Mouse (Mus musculus) retina, postnatal 1 day (tissue): ENCODE measurements around the gene Lman1l.

Experiments used
- DNase-seq: peaks from one replicate; pipeline ENCODE4 v3.0.0-alpha.2; 2012

Gene Lman1l

GRCm38 (mm10) chr9:57644944-57645893 is 24.6 kb upstream of the Lman1l start:
- DNase-seq = peak; percentile 94

DNA sequence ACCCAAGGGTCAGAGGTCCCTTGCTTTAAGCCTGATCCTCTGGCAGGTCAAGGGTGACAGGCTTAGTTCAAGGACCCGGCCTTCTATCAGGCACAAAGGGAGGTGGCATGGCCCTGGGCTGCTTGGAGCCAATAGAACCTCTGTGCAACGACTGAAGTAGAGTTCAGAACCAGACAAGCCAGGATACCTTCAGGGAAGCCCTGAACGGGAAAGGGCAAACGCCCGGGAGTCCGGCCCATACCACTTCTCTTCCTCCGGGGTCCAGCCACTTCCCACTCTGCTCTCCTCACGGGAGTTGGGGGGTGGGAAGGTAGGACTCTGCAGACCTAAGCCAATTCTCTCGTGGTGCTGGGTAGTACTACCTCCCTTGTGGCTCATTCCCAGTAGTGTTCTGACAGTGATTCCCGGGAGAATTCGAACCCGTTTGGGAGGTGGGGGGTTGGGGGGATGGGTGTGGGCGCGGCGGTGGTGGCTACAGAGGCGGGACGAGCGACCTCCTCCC is 23.9 kb upstream of the Lman1l start:
- no peak for DNase-seq

DNA sequence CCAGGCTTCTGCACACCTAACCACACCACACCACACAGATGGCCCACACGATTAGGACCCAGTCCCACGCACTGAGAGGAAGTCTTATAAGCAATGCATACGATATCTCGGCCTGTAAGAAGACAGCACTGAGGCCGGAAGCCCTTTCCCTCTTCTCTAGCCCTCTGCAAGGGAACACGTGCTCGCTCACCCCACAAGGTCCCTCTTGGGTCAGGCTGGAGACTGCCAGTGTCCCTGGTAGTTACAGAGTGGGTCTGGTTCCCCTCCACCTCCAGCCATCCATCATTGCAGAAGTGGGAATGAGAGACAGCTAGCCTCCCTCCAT is 23.2 kb upstream of the Lman1l start:
- DNase-seq = no peak

DNA sequence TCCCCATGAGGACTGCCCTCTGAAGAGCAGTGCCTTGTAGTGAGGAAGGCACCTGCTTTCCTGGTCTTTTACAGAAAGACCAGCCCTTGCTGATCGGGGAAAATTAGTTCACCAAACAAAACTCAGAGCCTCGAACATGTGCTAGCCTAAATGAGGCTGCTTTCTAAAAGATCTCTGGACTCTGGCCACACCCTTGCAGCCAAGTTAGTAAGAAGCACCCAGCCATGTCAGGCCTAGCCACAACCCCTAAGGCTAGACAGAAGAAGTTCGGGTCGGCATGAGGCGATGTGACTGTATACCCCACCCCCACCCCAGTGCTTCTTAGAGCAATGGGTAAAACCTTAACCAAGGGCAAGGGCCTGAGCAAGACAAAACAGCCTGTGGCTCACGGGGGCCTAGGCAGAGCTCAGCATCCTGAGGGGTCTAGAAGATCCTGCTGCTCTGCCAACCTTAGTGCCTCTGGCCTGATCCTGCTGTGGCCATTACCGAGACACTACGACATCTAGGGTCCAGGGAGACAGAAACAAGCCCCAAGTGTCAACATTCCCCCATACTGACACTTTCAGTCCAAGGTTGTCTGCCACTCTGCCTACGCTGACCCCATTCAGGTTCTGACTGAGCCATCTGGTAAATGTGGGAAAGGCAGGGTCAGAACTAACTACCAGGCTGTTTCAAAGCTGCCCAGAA is 22.7 kb upstream of the Lman1l start:
- DNase-seq = no peak

DNA sequence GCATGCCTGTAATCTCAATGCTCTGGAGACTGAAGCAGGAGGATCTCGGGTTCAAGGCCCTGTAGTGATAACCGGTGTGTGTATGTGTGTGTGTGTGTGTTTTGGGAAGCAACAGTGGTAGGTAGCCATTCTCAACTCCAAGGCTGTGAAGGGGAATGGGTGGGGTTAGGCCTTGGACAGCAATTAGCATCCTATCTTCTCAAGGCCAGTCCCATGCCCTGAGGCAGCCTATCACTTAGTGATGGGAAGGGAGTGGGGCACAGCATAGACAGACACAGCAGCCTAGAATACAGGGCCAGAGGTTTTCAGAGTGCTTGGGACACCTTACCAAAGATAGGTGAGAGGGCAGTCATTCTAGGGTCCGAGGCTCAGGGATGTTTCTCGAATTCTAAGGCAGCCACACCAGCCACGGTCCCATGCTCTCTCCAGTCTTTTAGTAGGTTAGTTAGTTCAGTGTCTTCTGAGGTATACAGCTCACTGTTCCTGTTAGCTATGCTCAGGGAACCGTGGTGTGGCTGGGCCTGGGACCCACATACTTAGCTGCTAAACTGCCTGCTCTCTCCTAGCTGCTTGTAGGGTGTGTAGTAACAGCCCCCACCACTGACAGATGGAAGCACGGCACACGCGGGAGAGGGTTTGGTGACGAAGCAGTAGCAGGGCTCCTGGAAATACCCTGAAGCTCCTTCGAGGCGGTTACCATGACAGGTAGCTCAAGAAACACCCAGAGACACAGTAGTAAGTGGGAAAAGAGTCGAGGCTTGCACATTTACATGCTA is 21.4 kb upstream of the Lman1l start:
- no peak for DNase-seq

DNA sequence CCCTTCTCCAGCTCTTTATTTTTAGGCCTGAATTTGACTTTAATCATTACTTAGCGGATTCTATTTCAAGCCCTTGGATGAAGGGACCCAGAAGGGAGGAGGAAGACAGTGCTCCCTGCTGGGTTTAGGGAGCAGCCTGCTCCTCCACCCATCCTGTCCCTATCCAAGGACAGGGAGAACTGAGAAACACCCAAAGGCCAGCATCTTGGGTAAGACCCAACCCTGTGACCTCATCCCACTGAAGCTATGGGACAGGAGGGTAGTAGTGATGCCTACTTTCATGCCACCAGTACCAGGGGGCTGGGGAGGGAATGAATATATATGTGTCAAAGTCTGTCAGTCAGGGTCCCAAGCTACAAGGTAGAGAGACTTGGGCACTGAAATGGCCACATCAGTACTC is 20.4 kb upstream of the Lman1l start:
- DNase-seq = no peak

DNA sequence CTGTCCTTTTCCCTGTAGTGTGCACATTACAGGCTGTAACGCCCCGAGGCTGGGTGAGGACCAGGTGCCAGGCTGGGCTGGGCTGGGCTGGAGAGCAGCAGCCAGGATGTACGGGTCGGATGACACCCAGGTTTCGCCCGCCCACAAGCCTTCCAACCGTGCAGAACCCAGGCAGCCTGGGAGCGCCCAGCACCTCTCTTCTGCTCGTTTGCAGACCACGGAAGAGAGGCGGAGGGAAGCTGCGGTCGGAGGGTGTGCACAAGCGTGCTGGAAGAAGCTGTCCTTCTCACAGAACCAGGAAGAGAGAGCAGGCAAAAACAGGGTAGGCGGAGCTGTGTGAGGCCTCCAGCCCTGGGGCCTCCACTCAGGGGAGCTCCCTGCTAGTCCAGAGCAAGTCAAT is 19.8 kb upstream of the Lman1l start:
- no peak for DNase-seq

GRCm38 (mm10) chr9:57639661-57640328 is 19.2 kb upstream of the Lman1l start:
- no peak for DNase-seq

DNA sequence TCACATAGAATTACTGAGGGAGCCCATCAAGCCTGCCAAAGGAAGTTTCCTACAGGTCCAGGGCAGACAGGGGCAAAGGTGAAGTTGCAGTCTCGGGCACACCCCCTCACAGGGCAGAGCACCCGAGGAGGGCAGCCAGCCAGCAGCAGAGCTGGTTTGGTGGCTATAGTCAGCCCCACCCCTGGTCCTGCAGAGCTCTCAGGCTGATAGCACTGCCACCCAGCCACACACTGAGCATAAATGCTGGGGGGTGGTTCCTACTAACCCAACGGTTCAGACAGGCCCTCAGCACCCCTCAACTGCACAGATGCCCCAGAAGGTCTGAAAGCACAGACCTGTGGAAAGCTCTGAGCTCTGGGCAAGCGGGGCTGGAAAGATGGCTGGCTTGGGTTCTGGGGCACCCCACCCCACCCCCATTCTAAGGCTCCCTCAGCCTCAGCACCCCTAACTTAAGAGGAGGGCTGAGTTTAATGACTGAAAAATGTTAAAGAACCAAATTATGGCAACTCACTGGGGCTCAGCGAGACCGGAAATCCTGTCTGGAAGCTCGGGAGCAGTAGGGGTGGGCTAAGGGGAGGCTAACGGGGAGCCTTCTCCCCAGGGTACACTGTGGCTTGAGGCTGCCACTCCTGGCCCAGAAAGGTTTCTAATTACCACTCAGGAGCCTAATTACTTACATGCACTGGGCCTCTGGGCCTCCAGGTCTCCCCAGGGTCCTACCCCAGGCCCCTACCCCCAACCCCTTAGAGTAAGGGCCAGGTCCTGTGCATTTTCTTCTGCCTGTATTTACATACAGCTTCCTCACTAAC is 18.3 kb upstream of the Lman1l start:
- DNase-seq = no peak

- peak; percentile 75 for DNase-seq
Observed at GRCm38 (mm10) chr9:57637741-57638322, 17.3 kb upstream of the Lman1l start.

DNA sequence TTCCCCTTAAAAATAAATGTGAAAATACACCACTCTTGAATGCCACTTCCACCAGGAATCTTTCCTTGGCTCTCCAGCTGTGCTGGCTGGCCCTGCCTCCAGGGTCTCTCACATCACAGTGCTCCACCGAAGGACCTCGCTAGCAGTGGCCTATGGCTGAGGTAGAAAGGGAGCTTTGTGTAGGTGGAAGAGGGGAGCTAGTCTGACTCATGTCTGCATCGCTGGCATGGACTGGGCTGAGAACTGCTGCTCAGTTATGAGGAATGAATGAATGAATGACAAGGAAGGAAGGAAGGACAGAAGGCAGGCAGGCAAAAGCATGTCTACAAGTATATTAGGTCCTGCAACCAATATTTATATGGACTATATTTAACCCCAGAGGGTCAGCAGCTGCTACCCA is 16.7 kb upstream of the Lman1l start:
- DNase-seq = no peak

DNA sequence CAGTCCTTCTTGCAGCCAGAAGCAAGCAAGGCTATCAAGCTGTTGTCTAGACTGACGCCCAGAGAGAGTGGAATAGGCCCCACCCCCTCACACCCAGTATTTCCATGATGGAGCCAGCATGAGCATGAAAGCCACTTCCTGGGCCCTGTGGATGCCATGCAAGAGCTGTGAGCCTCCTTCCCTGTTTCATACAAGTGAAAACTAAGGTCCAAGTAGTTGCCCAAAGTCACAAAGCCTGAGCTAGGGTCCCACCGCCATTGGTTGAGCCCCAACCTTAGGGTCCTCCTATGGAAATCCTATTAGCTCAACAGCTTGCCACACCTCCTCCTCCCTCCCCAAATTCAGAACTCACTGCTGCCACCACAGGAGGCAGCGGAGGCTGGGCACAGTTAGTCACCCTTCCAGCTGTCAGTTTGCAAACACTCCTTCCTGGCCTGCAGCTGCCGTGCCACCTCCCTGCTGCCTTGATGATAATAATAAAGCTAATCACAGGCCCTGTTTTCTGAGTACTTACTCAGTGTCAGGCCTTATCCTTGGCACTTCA is 13.0 kb upstream of the Lman1l start:
- peak; percentile 63 for DNase-seq

GRCm38 (mm10) chr9:57629118-57629874 is 8.7 kb upstream of the Lman1l start:
- DNase-seq = peak; percentile 80

DNA sequence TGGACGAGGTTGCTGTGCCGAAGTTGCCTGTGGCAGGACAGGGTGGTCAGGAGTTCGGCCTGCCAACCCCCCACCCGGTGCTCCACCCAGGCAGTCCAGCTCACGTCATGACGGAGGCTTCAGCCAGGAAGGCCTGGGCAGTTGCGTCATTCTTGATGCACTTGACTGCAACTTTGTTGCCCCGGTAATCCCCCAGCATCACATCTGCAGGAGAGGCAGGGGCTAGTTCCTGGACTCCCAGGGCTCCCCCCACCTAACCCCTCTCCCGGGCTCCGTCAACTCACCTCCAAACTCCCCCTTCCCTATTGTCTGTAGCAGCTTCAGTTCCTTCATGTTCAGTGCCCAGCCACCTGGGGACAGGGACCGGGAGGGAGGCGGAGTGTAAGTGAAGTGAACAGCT is 8.1 kb upstream of the Lman1l start:
- DNase-seq = no peak

DNA sequence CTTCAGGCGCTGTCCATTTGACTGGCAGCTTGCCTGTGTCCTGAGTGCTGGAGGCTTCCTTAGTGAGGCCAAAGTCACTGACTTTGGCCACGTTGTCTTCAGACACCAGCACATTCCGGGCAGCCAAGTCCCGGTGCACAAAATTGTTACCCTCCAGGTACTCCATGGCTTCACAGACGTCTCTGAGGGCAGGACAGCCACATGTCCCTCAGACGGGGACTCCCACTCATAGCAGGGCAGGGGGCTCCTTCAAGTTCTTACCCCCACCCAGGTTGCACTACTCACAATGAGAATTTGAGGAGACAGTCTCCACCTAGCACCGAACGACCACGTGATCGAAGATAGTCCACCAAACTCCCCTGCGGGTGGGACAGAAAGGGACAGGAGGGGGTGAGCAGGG is 7.3 kb upstream of the Lman1l start:
- no peak for DNase-seq

GRCm38 (mm10) chr9:57627191-57627590 is 6.6 kb upstream of the Lman1l start:
- no peak for DNase-seq

- DNase-seq = no peak
Observed at GRCm38 (mm10) chr9:57625674-57626500, 5.3 kb upstream of the Lman1l start.

DNA sequence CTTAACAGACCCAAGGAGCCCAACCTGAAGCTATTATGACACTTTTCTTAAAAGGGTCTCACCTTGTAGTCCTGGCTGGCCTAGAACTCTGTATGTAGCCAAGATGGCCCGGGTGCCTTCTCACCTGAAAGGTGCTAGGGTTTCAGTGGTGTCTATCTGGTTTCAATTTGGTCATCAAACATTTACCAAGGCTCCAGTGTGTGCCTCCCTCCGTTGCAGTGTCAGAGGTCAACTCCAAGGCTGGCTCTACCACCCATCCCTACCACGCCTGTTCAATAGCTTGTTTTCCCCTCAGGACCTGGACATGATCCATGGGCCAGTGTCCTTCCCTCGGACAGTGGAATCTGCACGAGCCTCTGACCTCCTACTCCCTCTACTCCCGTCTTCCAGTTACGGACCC is 3.7 kb upstream of the Lman1l start:
- no peak for DNase-seq

GRCm38 (mm10) chr9:57618854-57619253 is 1.7 kb downstream of the Lman1l start:
- no peak for DNase-seq
